Mouse (Mus musculus): ENCODE results near the gene Ankrd37. TPM values are rescaled to one million over a fixed set of nuclear protein-coding genes. Genes with fewer than 3 reads are reported as not detected.
A peak's percentile ranks its signal among the peaks of the same experiment; 100 is the strongest.

Gene Ankrd37
- total and polyA plus RNA-seq, 3 experiments: 12.8 to 157 (median 79.0) TPM

DNA sequence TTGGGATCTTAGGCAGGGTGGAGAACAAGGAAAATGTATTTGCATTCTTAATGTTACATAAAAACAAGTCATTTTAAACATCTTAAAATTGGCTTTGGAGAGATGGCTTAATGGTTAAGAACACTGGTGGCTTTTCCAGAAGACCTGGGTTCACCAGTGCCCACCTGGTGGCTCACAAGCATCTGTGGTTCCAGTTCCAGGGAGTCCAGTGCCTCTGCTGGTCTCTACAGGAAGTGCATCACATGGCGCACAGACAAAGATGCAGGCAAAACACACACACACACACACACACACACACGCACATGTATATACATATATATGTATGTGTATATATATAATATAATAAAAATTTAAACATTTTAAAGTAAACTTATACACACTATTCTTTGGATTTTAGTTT lies 11.4 kb downstream of the Ankrd37 start:
- in situ Hi-C loops (cut with MboI; ENCODE audit: low pct_ligation_motif_present, low pct_unique_long_range_greater_than_20kb, low sequenced_read_pairs) (loop anchor here (10.0 kb wide), 1 partner anchor 181 kb away; no protein-coding TSS in a partner anchor), dilution Hi-C loops (cut with MboI; ENCODE audit: extremely low pct_ligation_motif_present, extremely low pct_unique_long_range_greater_than_20kb, low sequenced_read_pairs) (no loop called here)
- Histone ChIP-seq H3K4me2 (ENCODE audit: insufficient read depth, low read depth, poor library complexity, severe bottlenecking) (no peak overlapping the region), H3K27ac (ENCODE audit: insufficient read depth, low read depth) (no peak overlapping the region), H3K9ac (ENCODE audit: insufficient read depth, low read depth) (no peak overlapping the region), H3K79me2 (replicated peaks; ENCODE audit: control insufficient read depth, extremely low read depth, insufficient read depth, poor library complexity, severe bottlenecking) (no peaks in the 10 kb centered on the region; the same call in 1 of the 2 replicates), H3K4me1 (ENCODE audit: control insufficient read depth in 1 of 2, insufficient read depth in 2 of 2) (peaks cover 2 to 32% of the 10 kb centered on the region in 2 experiments; a peak in 3 of 4 replicates), H3K36me3 (replicated peaks in 1 of 2; ENCODE audit: control insufficient read depth in 1 of 2, insufficient read depth in 1 of 2, low read length in 1 of 2) (peaks cover 24 to 56% of the 10 kb centered on the region in 2 experiments), H3K27me3 (replicated peaks) (no peaks in the 10 kb centered on the region), H3K9me3 (replicated peaks; ENCODE audit: low read length) (no peaks in the 10 kb centered on the region), H3K4me3 (replicated peaks in 1 of 3; ENCODE audit: low read depth in 2 of 3, low read length in 2 of 3, poor library complexity in 1 of 3) (no peak overlapping the region)
- DNase-seq (ENCODE audit: extremely low read depth): peak; percentile 21
- TF ChIP-seq MXI1 (IDR thresholded peaks at IDR 0.05; ENCODE audit: low read depth, low read length) (no peak), RAD21 (IDR thresholded peaks at IDR 0.05; ENCODE audit: low read depth, low read length) (peak; percentile 1; the same call in 1 of the 2 replicates), SIN3A (IDR thresholded peaks at IDR 0.05; ENCODE audit: low read length) (no peak), POLR2A (IDR thresholded peaks at IDR 0.05; ENCODE audit: low read depth, low read length) (no peak), JUND (conservative IDR thresholded peaks at IDR 0.05; ENCODE audit: low read depth, low read length) (no peak), USF2 (conservative IDR thresholded peaks at IDR 0.05; ENCODE audit: low read depth, low read length) (no peak), SMC3 (IDR thresholded peaks at IDR 0.05; ENCODE audit: low read depth, low read length) (no peak), MAX (IDR thresholded peaks at IDR 0.05; ENCODE audit: low read length) (no peak), CTCF (conservative IDR thresholded peaks at IDR 0.05 in 1 of 2, IDR thresholded peaks at IDR 0.05 in 1 of 2; ENCODE audit: low read depth in 2 of 2, low read length in 2 of 2) (peak in 1 of 2 experiments; percentile 43; a peak in 2 of 4 replicates), MEF2A (IDR thresholded peaks at IDR 0.05; ENCODE audit: borderline replicate concordance, low read depth, low read length) (no peak), RCOR1 (conservative IDR thresholded peaks at IDR 0.05; ENCODE audit: low read depth, low read length) (no peak), CHD2 (IDR thresholded peaks at IDR 0.05; ENCODE audit: low read length) (no peak), CHD1 (IDR thresholded peaks at IDR 0.05; ENCODE audit: low read depth, low read length) (no peak), USF1 (IDR thresholded peaks at IDR 0.05; ENCODE audit: low read depth, low read length) (no peak), NELFE (IDR thresholded peaks at IDR 0.05; ENCODE audit: low read depth, low read length) (no peak), MAZ (IDR thresholded peaks at IDR 0.05; ENCODE audit: low read depth, low read length) (no peak)

DNA sequence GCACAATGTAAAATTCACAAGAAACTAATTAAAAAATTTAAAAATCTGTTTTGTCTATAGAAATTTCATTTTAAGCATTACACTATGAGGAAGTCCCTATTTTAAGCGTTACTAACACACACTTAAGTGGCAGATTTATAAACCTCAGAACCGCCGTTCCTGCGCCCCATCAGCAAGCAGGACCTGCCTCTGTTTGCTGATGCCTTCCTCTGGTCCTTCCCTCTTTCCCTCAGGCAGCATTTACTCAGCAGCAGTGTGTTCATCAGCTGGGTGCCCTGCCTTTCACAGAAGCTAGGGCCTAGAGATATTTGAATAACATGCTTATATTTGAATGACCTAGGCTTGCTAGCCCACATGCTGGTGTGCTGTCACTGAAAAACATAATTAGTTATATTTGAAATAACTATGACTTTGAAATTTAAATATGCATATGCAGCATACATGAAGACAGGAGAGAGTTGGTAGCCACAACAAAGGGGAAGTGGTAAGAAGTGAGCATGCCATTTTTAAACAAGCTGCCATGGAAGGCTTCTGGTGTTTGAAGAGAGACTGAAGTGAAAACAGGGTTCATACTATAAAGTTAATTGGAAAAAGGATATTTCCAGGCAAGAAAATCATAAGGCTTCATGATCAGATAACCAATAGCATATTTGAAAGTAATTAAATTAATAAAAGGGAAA lies 14.7 kb downstream of the Ankrd37 start:
- peak overlapping the region; percentile 66 for H3K27ac ChIP-seq (ENCODE audit: insufficient read depth, low read depth)
- peak; percentile 61 for DNase-seq (ENCODE audit: extremely low read depth)
- H3K9me3 ChIP-seq (replicated peaks; ENCODE audit: low read length): no peaks in the 10 kb centered on the region
- H3K4me3 ChIP-seq (replicated peaks in 1 of 3; ENCODE audit: low read depth in 2 of 3, low read length in 2 of 3, poor library complexity in 1 of 3): no peak overlapping the region
- in situ Hi-C loops (cut with MboI; ENCODE audit: low pct_ligation_motif_present, low pct_unique_long_range_greater_than_20kb, low sequenced_read_pairs) (loop anchor here (10.0 kb wide), 1 partner anchor 184 kb away; no protein-coding TSS in a partner anchor), dilution Hi-C loops (cut with MboI; ENCODE audit: extremely low pct_ligation_motif_present, extremely low pct_unique_long_range_greater_than_20kb, low sequenced_read_pairs) (no loop called here)
- no peaks in the 10 kb centered on the region; the same call in 1 of the 2 replicates for H3K79me2 ChIP-seq (replicated peaks; ENCODE audit: control insufficient read depth, extremely low read depth, insufficient read depth, poor library complexity, severe bottlenecking)
- peaks cover 2 to 19% of the 10 kb centered on the region in 2 experiments; a peak in 3 of 4 replicates for H3K4me1 ChIP-seq (ENCODE audit: control insufficient read depth in 1 of 2, insufficient read depth in 2 of 2)
- H3K27me3 ChIP-seq (replicated peaks): no peaks in the 10 kb centered on the region
- peak overlapping the region; percentile 78; the same call in 1 of the 2 replicates for H3K4me2 ChIP-seq (ENCODE audit: insufficient read depth, low read depth, poor library complexity, severe bottlenecking)
- H3K9ac ChIP-seq (ENCODE audit: insufficient read depth, low read depth): no peak overlapping the region
- TF ChIP-seq MAFK (IDR thresholded peaks at IDR 0.05; ENCODE audit: insufficient replicate concordance, low read length) (no peak), TBP (conservative IDR thresholded peaks at IDR 0.05; ENCODE audit: low read depth, low read length) (no peak), MAZ (IDR thresholded peaks at IDR 0.05; ENCODE audit: low read depth, low read length) (no peak), EP300 (IDR thresholded peaks at IDR 0.05; ENCODE audit: low read length) (peak; percentile 55; the same call in 1 of the 2 replicates), NELFE (IDR thresholded peaks at IDR 0.05; ENCODE audit: low read depth, low read length) (no peak), ETS1 (conservative IDR thresholded peaks at IDR 0.05; ENCODE audit: low read depth, low read length) (0 out of 2 replicates have a peak, but pooled peaks have one; percentile 19), ELF1 (IDR thresholded peaks at IDR 0.05; ENCODE audit: low read depth, low read length) (no peak), TCF12 (IDR thresholded peaks at IDR 0.05; ENCODE audit: low read depth, low read length) (no peak), SIN3A (IDR thresholded peaks at IDR 0.05; ENCODE audit: low read length) (no peak)
- peaks cover 24 to 55% of the 10 kb centered on the region in 2 experiments for H3K36me3 ChIP-seq (replicated peaks in 1 of 2; ENCODE audit: control insufficient read depth in 1 of 2, insufficient read depth in 1 of 2, low read length in 1 of 2)
